25 mouse cellular contexts compared by ENCODE assay signal in the genomic region with DNA sequence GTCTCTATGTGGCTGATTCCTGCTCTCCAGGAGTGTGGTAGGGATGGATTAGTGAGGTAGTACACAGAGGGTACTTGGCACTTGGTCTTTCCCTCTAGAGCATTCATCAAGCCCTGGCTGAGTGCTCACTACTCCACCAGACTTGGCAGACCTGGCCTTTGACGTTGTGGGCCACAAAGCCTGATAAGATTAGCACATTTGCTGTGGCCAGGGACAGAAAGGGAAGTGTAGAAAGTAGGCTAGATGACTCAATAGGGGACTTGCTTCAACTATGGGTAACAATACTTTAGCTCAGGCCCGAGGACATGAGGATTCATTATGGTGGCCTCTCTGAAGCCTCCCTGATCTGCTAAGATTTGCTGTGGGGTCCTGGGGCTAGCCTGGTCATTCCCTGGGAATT.
"Had no signal": no experiment of that assay in that cellular context is flagged by ENCODE, and none has a peak within 500 bp of the region (broad histone marks: within the 10 kb centered on the region; RNA-seq: fewer than 3 reads in every experiment).

No protein-coding gene starts in this region.

- ATAC-seq: hindbrain, embryonic 16.5 days; inflammation-experienced regulatory T-cells, adult 6 months; intestine, embryonic 15.5 days; intestine, postnatal 0 days; liver, embryonic 12.5 days had no signal

- H3K4me3 ChIP-seq: gastrocnemius, adult 2 months; heart, embryonic 10.5 days; heart, embryonic 12.5 days; hindbrain, embryonic 10.5 days; hindbrain, embryonic 12.5 days; intestine, embryonic 15.5 days; limb, embryonic 13.5 days; limb, embryonic 15.5 days; liver, embryonic 12.5 days had no signal

- DNase-seq: gastrocnemius, adult 2 months; gastrocnemius, postnatal 14 days; gastrocnemius, postnatal 36 days; heart, adult 18-20 months; heart, postnatal 10 days; heart, postnatal 4 days; kidney, adult 18-20 months; kidney, adult 8-10 months; kidney, postnatal 10 days; kidney, postnatal 36 days; layer of hippocampus, adult 9-11 months; layer of hippocampus, postnatal 36 days; left cerebral cortex, postnatal 4 days had no signal

- H3K36me3 ChIP-seq: heart, embryonic 10.5 days; hindbrain, embryonic 10.5 days; hindbrain, embryonic 12.5 days; intestine, embryonic 15.5 days; limb, embryonic 13.5 days; limb, embryonic 15.5 days; liver, embryonic 12.5 days had no signal

- H3K4me1 ChIP-seq: heart, embryonic 10.5 days; heart, embryonic 12.5 days; intestine, embryonic 15.5 days; limb, embryonic 13.5 days; limb, embryonic 15.5 days; liver, embryonic 12.5 days had no signal

- H3K27me3 ChIP-seq: heart, embryonic 12.5 days; hindbrain, embryonic 12.5 days; intestine, embryonic 15.5 days; limb, embryonic 13.5 days; limb, embryonic 15.5 days had no signal

- H3K27ac ChIP-seq: gastrocnemius, adult 2 months; heart, embryonic 10.5 days; hindbrain, embryonic 10.5 days; hindbrain, embryonic 12.5 days; hindbrain, embryonic 14.5 days; intestine, embryonic 15.5 days; limb, embryonic 13.5 days; limb, embryonic 15.5 days; liver, embryonic 12.5 days had no signal
